Mouse (Mus musculus) myocyte (in vitro differentiated cells): ENCODE measurements at regions not wholly inside any gene's neighbourhood (a gene's known extent, or its start where the extent isn't known, plus 50 kb on each side); places are given as distances from the start of the nearest gene placed in this dataset.

ENCODE experiments used
- E2F4 ChIP-seq: IDR thresholded peaks from one replicate; pipeline ENCODE4 v1.6.1; 2011; ENCODE audit warnings: mild to moderate bottlenecking, control low read depth, moderate library complexity; ENCODE audit not compliant: insufficient read depth
- MAX ChIP-seq: IDR thresholded peaks from one replicate; pipeline ENCODE4 v1.6.1; 2011; ENCODE audit warnings: low read depth, mild to moderate bottlenecking, control low read depth
- POLR2A ChIP-seq: IDR thresholded peaks from one replicate; pipeline ENCODE4 v1.6.1; 2011; ENCODE audit warnings: low read depth, mild to moderate bottlenecking, control low read depth, moderate library complexity; ENCODE audit not compliant: insufficient read length
- USF1 ChIP-seq: IDR thresholded peaks from one replicate; pipeline ENCODE4 v1.6.1; 2011; ENCODE audit warnings: low read depth, mild to moderate bottlenecking, control low read depth, moderate library complexity

DNA sequence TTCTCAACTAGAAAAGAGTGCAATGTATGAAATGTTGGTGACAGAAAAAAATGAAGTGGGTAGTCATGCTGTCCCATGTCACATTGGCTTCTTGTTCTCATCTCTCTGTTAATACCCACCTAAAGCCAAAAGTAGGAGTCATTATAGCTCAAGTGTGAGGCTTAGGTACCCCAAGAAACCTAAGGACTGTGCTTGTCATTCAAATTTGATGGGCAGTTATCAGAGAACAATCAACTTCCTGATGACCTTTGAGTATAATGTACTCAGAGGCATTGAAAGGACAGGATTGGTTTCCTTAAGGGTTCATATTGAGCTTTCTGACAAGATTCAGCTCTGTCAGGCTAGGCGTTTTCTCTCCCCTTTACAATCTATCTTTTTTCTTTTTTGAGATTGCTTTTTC is 231.8 kb upstream of the Atp2b1 start:
- TF ChIP-seq POLR2A (no peak), E2F4 (no peak), USF1 (no peak), MAX (no peak)
